Mouse (Mus musculus) lung, postnatal 0 days (tissue): ENCODE measurements at regions not wholly inside any gene's neighbourhood (a gene's known extent, or its start where the extent isn't known, plus 50 kb on each side); places are given as distances from the start of the nearest gene placed in this dataset.
A peak's percentile ranks its signal among the peaks of the same experiment; 100 is the strongest.

ENCODE experiments used
- ATAC-seq: fragments of 200-750 bp; cut with Nextera tagmentation; 2 replicates; pipeline ENCODE4 v1.8.0; 2017; ENCODE audit warnings: moderate library complexity
- DNase-seq: peaks from one replicate; pipeline ENCODE4 v3.0.0-alpha.2; 2016; ENCODE audit warnings: low spot score
- H3K27ac ChIP-seq: fragments of 300-500 bp; sonication (generic); 2 replicates; pipeline ENCODE4 v1.5.1; 2014; ENCODE audit warnings: antibody characterized with exemption, mild to moderate bottlenecking, low read length, mixed read lengths
- H3K27me3 ChIP-seq: fragments of 300-500 bp; sonication (generic); replicated peaks from 2 replicates; pipeline ENCODE4 v1.6.1; 2014; ENCODE audit warnings: low read length, mixed read lengths; ENCODE audit not compliant: insufficient read depth
- H3K36me3 ChIP-seq: fragments of 300-500 bp; sonication (generic); 2 replicates; pipeline ENCODE4 v1.6.1; 2014; ENCODE audit warnings: low read length, mixed read lengths; ENCODE audit not compliant: insufficient read depth
- H3K4me1 ChIP-seq: fragments of 300-500 bp; sonication (generic); 2 replicates; pipeline ENCODE4 v1.6.1; 2014; ENCODE audit warnings: antibody characterized with exemption, low read depth, low read length, mixed read lengths; ENCODE audit not compliant: insufficient read depth
- H3K4me2 ChIP-seq: fragments of 300-500 bp; sonication (generic); replicated peaks from 2 replicates; pipeline ENCODE4 v1.6.1; 2014; ENCODE audit warnings: low read depth, mild to moderate bottlenecking, low read length, moderate library complexity, mixed read lengths
- H3K4me3 ChIP-seq: fragments of 300-500 bp; sonication (generic); 2 replicates; pipeline ENCODE4 v1.5.1; 2014; ENCODE audit warnings: low read depth, low read length
- H3K9ac ChIP-seq: fragments of 300-500 bp; sonication (generic); replicated peaks from 2 replicates; pipeline ENCODE4 v1.6.1; 2014; ENCODE audit warnings: low read depth, mild to moderate bottlenecking
- H3K9me3 ChIP-seq: fragments of 300-500 bp; sonication (generic); 2 replicates; pipeline ENCODE4 v1.6.1; 2016; ENCODE audit warnings: low read length, mixed read lengths
- CTCF ChIP-seq: IDR thresholded peaks from 2 replicates; pipeline ENCODE4 v1.5.1; 2016; ENCODE audit warnings: antibody characterized with exemption, mild to moderate bottlenecking
- EP300 ChIP-seq: IDR thresholded peaks from 2 replicates; pipeline ENCODE4 v1.6.1; 2016; ENCODE audit warnings: antibody characterized with exemption, mild to moderate bottlenecking, control low read depth
- WGBS: fragments of 180-500 bp; shearing (Covaris S2); extraction: QIAGEN DNeasy Blood & Tissue Kit; methylation state at CpG from one replicate; pipeline ENCODE4 v1.1.7; 2014; 5-methylcytosine and 5-hydroxymethylcytosine counted together

- H3K27ac ChIP-seq, result no peak overlapping the region
- DNase-seq (no peak), ATAC-seq (no peak)
- H3K4me2 ChIP-seq, result 0 out of 2 replicates have a peak overlapping the region, but pooled peaks have one; percentile 5
- 50% methylated on average over 7 of the region's 7 CpGs for WGBS
- no peaks in the 10 kb centered on the region for H3K4me1 ChIP-seq
- no peaks in the 10 kb centered on the region for H3K9me3 ChIP-seq
- TF ChIP-seq EP300 (no peak), CTCF (no peak)
- H3K27me3 ChIP-seq, result no peaks in the 10 kb centered on the region
- H3K36me3 ChIP-seq, result no peaks in the 10 kb centered on the region
- H3K9ac ChIP-seq, result no peak overlapping the region
- H3K4me3 ChIP-seq, result no peak overlapping the region
These were observed 89.6 kb downstream of the Ppp4r2 start for GRCm38 (mm10) chr6:100923070-100923469.

GRCm38 (mm10) chr6:100923686-100924085 is 90.3 kb downstream of the Ppp4r2 start:
- no peaks in the 10 kb centered on the region for H3K4me1 ChIP-seq
- ATAC-seq (no peak), DNase-seq (no peak)
- no peak overlapping the region for H3K9ac ChIP-seq
- no peaks in the 10 kb centered on the region for H3K9me3 ChIP-seq
- no peak overlapping the region for H3K4me2 ChIP-seq
- H3K27me3 ChIP-seq, result no peaks in the 10 kb centered on the region
- H3K4me3 ChIP-seq, result no peak overlapping the region
- WGBS, result 22% methylated on average over 4 of the region's 4 CpGs
- no peaks in the 10 kb centered on the region for H3K36me3 ChIP-seq
- H3K27ac ChIP-seq, result no peak overlapping the region
- TF ChIP-seq CTCF (no peak), EP300 (no peak)

- Histone ChIP-seq H3K9ac (no peak overlapping the region), H3K4me1 (no peaks in the 10 kb centered on the region), H3K9me3 (no peaks in the 10 kb centered on the region), H3K4me2 (no peak overlapping the region), H3K27ac (no peak overlapping the region), H3K36me3 (no peaks in the 10 kb centered on the region), H3K4me3 (no peak overlapping the region), H3K27me3 (no peaks in the 10 kb centered on the region)
- 60% methylated on average over 16 of the region's 16 CpGs for WGBS
- no peak for TF ChIP-seq EP300
- ATAC-seq, result no peak
- no peak for DNase-seq
These were observed 95.7 kb downstream of the Ppp4r2 start for GRCm38 (mm10) chr6:100928791-100929758.

- H3K27me3 ChIP-seq, result no peaks in the 10 kb centered on the region
- no peaks in the 10 kb centered on the region for H3K9me3 ChIP-seq
- no peak overlapping the region for H3K4me3 ChIP-seq
- no peak overlapping the region for H3K9ac ChIP-seq
- no peak overlapping the region for H3K4me2 ChIP-seq
- 35% methylated on average over 10 of the region's 10 CpGs for WGBS
- DNase-seq, result no peak
- no peak for ATAC-seq
- H3K4me1 ChIP-seq, result no peaks in the 10 kb centered on the region
- TF ChIP-seq CTCF (no peak), EP300 (no peak)
- no peak overlapping the region for H3K27ac ChIP-seq
- no peaks in the 10 kb centered on the region for H3K36me3 ChIP-seq
These were observed 96.4 kb downstream of the Ppp4r2 start for GRCm38 (mm10) chr6:100929759-100930358.

- no peak for TF ChIP-seq EP300
- TF ChIP-seq CTCF, result no peak
- H3K4me3 ChIP-seq, result no peak overlapping the region
- no peaks in the 10 kb centered on the region for H3K27me3 ChIP-seq
- H3K4me2 ChIP-seq, result no peak overlapping the region
- DNase-seq (no peak), ATAC-seq (no peak)
- H3K4me1 ChIP-seq, result no peaks in the 10 kb centered on the region
- H3K27ac ChIP-seq, result no peak overlapping the region
- no peaks in the 10 kb centered on the region for H3K36me3 ChIP-seq
- no peak overlapping the region for H3K9ac ChIP-seq
- 75% methylated on average over 6 of the region's 6 CpGs for WGBS
- no peaks in the 10 kb centered on the region for H3K9me3 ChIP-seq
These were observed 97.3 kb downstream of the Ppp4r2 start for GRCm38 (mm10) chr6:100930706-100931105.

- Histone ChIP-seq H3K4me1 (no peaks in the 10 kb centered on the region), H3K4me3 (no peak overlapping the region), H3K9me3 (no peaks in the 10 kb centered on the region), H3K27ac (no peak overlapping the region), H3K36me3 (no peaks in the 10 kb centered on the region), H3K27me3 (no peaks in the 10 kb centered on the region), H3K4me2 (no peak overlapping the region), H3K9ac (no peak overlapping the region)
- no peak for ATAC-seq
- WGBS, result 86% methylated on average over 5 of the region's 5 CpGs
- no peak for TF ChIP-seq CTCF
- DNase-seq, result no peak
These were observed 101.0 kb downstream of the Ppp4r2 start for GRCm38 (mm10) chr6:100934424-100934823.
